Mouse (Mus musculus): Measurements from ENCODE around the gene Tsfm. TPM values are rescaled to one million over a fixed set of nuclear protein-coding genes. Genes with fewer than 3 reads are reported as not detected.
A peak's percentile ranks its signal among the peaks of the same experiment; 100 is the strongest.

Gene Tsfm
- total RNA-seq, 2 experiments from 2014 or later: 25.8 to 28.0 TPM

DNA sequence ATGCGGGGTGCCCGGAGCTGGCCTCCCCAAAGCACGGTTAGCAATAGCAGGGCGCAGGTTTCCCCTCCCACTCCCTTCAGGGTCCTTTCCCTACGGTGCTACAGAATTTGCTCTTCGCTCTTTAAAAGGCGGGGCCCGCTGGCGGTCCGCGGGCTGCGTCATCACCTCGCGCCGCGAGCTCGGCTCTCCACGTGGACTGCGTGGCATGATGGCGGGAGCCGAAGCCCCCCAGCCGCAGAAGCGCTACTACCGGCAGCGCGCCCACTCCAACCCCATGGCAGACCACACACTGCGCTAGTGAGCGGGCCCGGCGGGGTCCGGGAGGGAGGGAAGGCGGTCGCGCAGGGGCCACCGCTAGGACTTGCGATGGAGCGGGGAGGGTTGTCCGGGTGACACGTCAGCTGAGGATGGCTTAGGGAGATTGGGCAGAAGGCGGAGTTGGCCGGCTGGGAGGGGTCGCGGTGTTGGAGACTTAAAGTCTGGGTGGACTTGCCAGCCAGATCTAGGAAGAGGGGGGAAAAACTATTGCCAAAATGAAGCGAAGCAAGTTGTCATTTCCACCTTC is 11.2 kb upstream of the Tsfm start:
- peak; percentile 92 for DNase-seq

DNA sequence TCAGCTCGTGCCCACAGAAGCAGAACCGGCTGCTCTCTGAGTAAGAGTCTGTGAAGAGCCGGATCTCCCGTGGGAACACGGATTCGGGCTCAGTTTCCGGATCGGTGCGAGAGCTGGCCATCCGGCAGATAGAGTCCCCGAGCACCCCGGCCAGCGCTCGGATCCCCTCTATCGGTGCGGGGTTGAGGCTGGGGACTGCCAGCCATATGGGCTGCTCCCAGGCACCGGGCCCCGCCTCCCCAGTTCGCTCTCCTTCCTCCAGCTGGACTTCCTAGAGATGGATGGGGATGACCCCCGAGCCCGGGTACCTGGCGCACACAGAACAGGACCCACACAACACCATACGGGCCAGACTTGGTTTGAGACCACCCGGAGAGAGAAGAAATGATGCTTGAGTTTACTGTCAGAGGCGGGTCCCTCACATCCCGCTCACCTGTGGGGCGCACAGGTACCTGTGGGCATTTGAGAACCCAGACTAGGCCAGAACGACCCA is 10.7 kb upstream of the Tsfm start, which contains the start of the genes Mettl1 and Eef1akmt3:
TSS of gene Mettl1 (plus strand) at position 141 of the 493 bp plus-strand sequence.
TSS of gene Eef1akmt3 (minus strand) at position 240 of the 493 bp plus-strand sequence.
- peak in 1 of 2 experiments; percentile 50 for DNase-seq

DNA sequence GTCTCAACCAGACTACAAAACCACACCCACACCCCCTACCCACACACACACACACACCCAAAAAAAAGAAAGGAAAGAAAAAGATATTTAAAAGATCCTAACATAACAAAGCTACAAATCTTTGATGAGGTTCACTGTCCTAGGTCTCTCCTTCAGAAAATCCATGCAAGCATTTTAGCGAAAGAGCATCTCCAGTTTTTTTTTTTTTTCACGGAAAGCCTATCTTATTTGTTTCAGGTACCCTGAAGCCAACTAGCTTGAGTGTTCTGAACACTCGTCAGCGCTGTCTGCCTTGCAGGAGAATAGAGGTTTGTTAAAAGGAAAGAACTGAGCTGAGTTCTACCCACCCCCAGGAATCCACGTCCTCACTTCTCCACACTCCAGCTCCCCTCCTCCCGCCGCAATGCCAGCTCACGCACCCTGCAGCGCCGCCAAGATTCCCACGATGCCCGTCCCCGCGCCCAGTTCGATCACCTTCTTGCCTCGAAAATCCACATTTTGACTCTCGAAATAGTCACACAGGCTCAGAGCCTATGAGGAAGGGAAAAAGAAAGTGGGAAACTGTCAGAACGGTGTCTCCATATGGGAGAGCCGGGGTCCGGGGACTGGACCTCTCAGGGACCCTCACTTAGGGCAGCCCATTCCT is 10.1 kb upstream of the Tsfm start:
- DNase-seq: no peak

DNA sequence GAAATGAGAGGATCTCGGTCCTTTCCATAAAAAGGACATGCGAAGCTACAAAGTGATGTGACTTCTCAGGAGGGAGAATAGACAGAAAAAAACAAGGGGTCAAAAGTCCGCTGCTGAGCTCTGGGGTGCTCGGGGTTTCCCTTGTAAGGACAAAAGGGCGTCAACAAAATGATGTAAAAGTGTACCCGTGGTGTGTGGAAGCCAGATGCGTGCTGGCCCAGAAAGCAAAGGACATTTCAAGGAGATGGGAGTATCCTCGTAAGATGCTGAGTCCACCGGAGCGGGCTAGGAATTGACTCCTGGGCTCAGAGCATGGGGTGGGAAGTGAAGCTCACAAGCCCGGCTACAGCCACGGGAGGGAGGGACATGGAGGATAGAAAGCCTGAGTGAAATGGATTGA is 7.0 kb upstream of the Tsfm start:
- no peak for DNase-seq

DNA sequence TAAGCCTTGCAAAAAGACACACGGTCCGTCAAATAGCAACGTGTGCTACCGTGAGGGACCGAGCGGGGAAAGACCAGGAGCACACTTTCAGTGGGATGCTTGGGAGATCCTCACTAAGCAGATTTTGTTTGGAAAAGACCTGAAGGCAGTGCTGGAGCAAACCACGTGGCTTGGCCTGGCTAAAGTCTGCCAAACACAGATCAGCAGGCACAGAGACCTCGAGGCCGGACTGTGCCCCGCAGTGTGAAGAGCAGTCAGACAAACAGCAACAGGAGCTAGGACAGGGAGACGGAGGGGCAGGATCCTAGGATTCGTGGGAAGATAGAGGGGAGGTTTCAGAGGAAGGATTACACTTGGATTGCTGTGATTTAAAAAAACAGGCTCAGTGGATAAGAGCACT is 5.6 kb upstream of the Tsfm start:
- DNase-seq: no peak

DNA sequence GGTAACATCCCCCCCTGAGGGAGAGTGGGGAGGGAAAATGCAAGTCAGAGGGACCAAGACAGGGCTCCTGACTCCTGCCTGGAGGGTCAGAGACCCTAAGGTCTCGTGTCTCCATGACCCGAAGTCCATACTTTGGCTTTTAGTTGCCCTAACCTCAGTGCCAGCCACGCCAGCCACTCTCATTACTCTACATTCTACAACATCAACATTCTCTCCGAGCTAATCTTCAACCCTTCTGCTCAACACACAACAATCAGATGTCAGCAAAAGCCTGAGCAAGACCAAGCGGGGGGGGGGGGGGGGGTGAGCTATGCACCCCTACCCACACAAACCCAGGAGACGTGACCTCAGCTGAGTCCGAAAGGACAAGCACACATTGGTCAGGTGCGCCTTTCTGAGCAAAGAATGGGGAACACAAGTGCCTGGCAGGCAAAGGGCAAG is 2.7 kb upstream of the Tsfm start:
- no peak for DNase-seq

DNA sequence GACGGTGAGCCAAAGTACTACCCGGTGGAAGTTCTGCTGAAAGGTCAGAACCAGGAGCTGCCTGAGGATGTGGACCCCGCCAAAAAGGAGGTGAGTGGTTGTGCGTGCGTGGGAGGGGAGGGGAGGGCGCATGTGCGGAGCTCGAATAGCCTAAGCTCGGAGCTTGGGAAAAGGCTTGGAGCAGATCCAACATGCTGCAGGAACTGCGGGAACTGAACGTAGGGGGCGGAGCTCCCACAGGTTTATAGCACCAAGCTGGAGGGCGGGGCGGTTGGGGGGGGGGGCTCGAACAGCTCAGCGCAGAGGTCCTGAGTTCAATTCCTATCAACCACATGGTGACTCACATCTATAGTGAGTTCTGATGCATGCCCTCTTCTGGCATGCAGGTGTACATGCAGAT is 12.2 kb downstream of the Tsfm start:
- no peak for DNase-seq

DNA sequence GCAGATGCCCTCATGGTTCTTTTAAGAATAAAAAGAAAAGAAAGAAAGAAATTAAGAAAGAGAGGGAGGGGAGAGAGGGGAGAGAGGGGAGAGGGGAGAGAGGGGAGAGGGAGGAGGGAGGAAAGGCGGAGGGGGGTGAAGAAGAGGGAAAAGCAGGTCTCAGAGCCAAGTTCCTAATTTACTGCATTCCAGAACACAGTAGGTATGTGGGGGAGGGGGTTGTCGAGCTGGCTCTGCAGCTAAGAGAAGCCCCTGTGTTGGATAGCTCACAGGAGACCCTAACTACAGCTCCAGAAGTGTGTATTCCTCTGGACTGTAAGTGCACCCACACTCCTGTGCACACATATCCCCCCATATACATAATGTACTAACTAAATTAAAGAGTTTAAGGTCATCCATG is 13.6 kb downstream of the Tsfm start:
- DNase-seq: no peak

DNA sequence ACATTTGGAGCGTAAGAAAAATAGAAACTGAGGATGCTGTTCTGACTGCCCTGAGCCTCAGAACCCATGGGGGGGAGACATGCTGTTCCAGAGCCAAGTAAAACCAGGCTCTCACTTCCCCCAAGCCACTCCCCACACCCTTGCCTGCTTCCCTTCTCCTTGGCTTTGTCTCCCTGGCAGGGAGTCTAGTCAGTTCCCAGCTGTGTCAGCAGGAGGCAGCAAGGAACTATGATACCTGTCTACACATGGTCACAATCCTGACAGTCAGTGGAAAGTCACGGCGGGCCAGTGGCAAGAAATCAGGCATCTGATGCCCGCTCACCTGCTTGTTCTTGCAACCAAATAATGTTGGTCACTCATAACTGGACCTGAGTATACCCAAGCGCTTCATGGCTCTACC is 14.2 kb downstream of the Tsfm start:
- DNase-seq: no peak

DNA sequence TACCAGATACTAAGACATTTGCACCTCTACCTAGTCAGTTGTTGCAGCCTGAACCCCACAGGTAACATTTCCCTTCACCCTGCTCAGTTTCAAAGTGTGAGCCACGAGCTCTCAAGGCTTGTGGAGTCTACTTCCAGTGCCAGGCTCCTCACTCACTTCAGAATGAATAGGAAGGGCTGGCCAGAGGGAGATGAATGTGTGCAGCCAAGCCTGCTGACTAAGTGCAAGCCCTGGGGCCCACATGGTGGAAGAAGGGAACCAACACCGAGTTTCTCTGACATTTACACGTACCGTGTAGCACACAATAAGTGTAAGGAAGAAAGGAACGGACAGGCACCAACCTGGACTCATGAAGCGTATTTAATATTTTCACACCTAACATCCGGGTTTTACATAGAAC is 26.8 kb downstream of the Tsfm start:
- DNase-seq: no peak

DNA sequence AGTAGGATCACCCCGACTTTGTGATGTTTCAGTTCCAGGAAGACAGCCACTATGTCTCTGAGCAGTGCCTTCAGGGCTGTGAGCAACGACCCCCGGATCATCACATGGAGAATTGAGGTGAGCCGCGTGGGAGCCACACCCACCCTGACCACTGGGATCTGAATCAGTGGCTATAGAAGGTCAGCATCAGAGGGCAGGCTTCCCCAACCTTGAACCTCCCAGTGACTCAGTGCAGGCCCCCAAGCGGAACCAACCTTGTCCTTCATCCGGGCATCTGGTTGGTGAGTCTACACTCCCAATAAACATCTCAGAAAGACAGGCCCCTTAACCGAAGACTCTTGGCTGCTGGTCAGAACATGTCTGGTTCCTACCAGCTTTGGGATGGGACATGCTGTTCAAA is 27.3 kb downstream of the Tsfm start:
- no peak for DNase-seq

DNA sequence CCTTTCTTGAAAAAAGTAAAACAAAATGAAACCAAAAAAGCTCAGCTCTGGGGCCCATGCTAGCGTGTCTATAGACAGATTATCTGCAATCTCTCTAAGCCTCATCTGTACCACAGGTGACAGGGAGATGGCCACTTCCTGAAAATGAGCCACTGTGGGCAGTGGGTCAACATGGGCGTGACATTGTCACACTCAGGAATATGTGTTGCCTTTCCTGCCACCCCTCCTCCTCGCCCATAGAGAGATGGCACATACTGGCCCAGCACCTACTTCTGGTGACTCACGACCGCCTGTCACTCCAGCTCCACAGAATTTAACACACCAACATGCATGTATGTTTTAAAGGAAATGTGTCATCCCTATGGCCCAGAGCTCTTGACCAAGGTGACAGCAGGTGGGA is 27.9 kb downstream of the Tsfm start:
- DNase-seq: no peak

DNA sequence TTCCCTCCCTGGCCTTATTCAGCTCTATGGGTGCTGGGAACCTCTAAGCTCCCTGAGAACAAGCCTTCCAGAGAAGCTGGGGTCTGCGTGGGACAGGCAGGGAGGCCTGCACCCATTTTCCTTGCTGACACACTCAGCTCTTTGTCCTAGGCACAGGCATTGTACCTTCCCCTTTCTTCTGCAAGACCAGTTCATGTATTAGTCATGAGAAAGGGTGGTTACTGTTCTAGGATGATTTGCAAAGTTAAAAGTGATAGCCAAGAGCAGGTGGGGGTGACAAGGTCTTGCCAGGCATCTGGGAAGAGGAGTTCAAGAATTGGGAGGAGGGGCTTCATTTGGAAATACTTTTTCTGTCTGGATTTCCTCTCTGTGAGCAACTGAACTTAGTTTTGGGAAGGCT is 28.6 kb downstream of the Tsfm start:
- DNase-seq: no peak

DNA sequence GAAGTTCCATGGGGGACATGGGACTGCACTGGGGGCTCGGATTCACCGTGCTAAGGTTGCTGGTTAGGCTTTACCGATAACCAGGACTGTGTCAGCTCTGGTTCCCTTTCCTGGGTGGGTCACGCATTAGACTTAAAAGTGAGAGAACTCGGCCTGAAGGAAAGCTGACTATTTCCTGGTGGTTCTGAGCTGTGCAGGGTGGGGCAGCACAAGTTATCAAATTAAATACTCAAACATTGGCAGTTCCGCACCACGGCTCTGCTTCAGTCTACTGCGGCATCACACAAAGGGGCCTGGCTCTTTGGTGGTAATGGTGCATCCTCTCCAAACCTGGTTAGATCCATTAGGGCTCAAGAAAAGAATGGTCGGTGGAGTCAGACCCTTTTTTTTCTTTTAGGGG is 29.3 kb downstream of the Tsfm start:
- DNase-seq: no peak

DNA sequence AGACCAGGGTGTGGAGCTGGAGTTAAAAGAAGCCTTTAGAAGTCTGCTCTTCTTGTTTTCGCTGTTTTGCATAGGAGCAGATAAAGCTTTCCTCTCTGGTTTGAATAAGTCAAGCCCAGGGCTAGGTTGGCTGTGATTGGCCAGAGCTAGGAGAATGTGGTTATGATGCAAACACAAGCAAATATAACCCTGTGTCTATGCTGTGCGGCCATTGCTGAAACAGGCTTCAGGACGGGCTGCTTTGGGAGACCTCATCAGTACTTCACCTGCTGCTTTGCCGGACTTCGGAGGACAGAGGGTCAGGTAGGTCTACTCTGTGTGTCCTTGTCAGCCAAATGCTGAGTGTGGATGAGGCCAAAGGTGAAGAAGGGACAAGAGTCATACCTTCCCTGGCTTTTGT is 30.1 kb downstream of the Tsfm start, which contains the start of gene Avil:
TSS of gene Avil (plus strand) at position 181 of the 400 bp plus-strand sequence.
- DNase-seq: no peak

DNA sequence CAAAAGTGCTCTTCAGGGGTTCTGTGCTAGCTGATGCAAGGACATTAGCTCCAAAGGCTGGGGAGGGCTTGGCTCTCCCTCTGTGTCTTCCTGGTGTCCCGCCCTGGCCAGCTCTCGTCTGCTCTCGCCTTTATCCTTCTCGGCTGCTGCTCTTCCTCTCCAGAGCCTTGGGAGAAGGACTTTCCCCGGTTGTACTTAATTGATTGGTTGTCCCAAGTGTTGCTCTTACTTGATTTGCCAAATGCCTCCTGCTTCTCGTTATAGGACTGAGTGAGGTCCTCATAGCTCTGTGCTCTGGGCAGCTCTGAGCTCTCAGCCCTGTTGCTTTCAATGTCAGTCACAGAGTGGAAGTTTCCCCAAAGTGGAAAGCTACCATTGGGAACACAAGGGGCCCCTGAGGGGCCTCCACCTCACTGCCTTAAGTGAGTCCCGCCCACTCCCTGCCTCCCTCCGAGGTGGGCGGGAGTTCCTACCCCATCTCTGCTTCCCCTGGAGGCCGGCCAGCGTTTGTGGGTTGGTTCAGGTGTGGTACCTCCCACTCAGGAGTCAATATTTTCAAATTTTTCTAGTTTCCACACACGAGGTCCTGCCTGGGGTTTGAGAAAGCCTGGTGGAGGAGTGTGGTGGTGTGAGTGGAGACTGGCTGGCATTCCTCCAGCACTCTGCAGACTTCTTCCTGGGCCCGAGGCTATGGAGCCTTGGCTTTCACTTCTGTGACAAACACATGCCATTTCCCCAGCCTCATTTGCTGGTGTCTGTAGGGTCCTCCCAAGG is 33.1 kb downstream of the Tsfm start:
- DNase-seq: no peak

DNA sequence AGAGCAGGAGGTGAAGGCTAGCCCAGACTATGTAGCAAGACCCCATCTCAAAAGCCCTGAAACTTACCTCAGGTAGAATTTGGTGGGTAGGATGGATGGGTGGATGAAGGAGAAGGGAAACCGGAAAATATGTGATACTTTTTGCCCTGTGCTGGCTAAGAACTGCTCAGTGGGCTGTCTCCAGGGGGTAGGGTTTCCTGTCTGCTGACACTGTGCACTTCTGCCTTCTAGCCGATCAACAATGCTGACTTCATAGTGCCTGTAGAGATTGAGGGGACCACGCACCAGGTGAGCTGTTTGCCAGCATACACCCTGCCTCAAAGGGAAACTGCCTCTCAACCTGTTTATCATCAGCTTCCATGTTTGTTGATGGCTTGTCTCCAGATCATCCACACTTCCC is 37.0 kb downstream of the Tsfm start:
- DNase-seq: no peak

DNA sequence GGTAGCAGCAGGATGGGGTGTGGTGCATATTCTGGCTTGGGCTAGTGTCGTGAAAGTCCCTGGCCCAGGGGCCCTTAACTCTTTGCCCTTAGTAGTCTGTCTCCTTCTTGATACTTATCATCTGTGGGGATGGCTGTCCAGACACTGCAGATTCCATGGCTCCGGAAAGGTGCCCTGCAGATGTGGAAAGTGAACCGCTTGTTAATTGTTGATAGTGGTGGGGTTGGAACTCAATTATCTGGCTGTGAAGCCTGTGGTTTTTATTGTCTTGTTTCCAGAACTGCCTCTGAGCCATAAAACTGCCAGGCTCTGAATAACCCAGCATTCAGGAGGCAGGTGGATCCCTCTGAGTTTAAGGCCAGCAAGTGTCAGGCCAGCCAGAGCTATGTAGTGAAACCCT is 39.0 kb downstream of the Tsfm start:
- DNase-seq: no peak

DNA sequence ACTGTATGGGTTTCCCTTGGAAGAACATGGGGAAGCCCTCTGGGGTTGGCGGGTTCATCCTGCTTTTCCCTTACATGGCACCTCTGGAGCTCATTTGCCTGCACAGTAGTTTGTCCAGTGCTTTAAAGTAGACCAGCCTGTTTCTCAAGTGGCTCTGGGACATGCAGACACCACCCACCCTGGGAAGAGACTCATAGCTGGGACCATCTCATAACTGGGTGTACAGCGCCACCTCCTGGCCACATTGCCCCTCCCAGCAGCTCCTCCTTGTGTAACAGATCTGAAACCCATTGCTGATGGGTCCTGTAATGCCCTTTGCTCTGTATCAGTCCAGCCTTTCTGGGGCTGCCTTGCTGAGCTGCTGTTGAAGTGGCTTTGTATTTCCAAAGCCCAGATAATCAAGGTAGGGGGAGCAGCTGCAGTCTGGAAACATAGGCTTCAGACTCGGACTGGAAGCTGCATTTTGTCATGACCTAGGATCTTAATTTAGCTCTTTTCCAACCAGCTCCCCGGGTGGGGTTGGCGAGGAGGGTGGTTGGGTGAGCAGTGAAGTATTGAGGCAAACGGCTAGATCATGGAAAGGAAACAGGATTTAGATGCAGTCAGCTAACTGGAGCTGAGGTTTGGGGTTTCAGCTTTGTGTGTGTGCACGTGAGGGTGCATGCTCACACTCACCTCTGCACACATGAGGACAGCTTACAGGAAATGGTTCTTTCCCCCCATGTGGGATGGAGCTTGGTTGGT is 40.2 kb downstream of the Tsfm start:
- peak; percentile 78 to 82 for DNase-seq

DNA sequence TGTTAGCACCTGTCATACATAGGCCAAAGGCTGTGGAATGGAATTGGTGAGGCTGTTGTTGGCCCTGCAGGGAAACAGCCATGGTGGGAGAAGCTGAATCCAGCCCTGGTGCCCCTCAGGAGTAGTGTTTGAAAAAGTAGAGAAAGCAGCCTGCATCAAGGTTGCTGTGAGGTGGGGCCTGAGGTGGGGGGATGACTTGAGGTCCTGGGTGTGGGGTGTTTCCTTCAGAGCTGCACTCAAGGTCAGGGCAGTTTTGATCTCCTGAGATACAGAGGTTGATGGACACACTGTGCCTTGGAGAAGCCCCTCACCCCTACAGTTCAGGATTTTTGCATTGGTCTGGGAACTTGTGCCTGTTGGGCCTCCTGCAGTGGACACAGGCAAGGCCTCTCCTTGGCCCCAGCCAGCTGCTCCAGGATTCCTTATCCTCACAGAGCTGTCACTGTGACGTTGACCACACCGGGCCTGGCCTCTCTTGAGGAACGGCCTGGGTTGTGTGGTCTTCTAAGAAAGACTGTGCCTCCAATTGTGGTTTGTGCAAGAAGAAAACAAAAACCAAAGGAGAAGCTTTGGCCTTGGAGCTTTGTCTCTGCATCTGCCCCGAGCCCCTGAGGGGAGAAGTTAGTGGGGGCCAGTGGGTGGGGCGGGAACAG is 42.0 kb downstream of the Tsfm start:
- DNase-seq: no peak

DNA sequence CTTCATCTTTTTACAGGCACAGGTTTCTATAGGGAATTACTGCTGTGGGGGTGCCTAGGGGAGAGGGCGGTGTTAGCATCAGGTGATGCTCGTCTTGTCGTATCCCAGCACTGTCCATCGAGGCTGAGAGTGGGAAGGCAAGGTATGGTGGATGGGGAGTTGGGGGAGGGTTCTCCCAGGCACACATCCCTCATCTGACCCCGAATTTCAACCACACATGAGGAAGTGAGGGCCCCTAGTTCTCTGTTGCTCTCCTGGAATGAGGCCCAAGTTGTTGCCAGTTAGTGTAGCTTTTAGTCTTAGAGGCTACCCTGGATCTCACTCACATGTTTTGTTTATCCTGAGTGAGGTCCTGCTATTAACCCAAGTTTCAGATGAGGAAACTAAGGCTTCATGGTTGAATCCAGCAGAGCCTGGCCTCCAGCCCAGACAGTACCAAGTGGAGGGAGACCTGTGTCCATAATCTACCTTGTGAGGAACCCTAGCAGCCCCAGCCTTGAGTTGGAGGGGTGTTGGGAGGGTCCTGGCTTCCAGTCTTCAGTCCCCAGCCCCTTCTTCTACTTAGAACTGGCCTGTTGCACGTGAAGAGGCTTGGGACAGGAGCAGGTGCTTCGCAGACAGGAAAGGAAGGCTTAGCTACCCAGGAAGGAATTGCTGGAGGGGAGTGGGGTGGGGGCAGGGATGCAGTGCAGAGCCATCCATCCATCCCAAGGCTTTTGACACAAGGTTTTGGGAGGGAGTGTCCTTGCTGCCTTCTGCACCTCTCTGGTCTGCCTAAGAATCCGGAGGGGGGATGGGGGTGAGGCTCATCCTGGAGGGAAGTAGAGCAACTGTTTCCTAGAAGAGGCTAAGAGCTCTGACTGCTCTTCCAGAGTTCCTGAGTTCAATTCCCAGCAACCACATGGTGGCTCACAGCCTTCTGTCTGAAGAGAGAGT is 43.2 kb downstream of the Tsfm start:
- DNase-seq: no peak
